Mouse (Mus musculus): ENCODE data around the gene Il20rb.

Il20rb gene

DNA sequence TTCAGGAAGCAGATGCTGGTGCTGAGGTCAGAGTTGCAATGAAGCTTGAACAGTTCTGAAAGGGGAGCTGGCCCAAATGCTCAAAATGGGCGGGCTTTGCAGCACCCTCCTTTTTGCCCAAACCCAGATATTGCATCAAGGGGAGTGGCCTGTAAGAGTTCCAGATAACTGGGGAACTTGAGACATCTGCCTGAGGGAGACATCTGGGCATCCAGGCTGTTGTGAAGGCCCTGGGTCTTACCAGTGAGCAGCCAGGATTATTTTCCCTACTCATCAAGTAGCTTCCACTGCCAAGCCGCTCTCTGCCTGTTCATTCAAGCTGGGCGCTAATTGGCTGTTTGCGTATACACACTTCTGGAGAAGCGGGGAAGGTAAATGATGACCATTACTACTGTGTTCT lies at the start of gene Il20rb:
Il20rb (minus strand) TSS at position 358 of the 400 bp plus-strand sequence.
- DNase-seq (ENCODE audit: inconsistent age in 2 of 2, low spot score in 1 of 2) = no peak

DNA sequence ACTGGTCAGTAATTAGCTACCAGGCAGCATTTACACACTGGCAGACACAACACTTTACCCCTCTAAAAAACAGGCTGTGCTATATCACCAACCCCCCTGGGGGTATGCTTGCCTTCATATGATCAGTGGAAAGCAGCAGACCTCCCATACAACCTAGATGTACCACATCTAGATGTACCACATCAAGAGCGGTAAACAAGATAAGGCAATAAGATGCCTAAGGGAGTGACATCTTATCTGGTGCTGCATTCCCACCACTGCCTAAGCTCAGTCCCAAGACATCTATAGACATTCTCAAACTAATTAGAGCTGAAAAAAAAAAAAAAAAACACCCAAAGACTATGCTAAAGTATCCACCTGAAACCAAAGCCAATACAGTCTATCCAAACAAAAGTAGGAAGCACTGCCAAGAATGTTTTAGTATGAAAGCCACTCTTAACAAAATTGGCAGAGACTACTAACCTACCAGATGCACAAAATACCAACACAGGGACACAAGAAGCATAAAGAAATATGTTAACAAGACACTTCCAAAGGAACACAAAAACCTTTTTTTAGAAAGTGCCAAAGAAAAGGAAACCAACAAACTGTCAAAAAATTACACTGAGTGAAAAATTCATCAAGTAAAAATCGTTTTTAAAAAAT lies 49.2 kb upstream of the Il20rb start:
- no peak for DNase-seq (ENCODE audit: inconsistent age in 2 of 2, low spot score in 1 of 2)

DNA sequence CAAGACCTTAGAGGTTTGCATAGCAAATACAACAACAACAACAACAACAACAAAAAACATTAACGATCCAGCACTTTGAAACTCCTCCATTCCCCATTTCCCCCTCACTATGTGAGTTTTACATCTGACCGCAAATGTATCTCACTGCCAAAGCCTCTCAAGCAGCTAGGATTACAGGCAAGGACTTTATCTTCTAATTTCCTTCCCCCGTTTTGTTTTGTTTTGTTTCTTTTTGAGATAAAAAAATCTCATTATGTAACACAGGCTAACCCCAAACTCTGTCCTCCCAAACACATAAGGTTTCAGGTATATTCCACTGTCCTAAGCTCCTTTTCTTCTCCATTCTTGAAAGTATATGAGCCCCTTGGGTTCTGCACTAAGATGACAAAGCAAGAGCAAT lies 48.1 kb upstream of the Il20rb start:
- peak in 1 of 2 experiments; percentile 13 for DNase-seq (ENCODE audit: inconsistent age in 2 of 2, low spot score in 1 of 2)

DNA sequence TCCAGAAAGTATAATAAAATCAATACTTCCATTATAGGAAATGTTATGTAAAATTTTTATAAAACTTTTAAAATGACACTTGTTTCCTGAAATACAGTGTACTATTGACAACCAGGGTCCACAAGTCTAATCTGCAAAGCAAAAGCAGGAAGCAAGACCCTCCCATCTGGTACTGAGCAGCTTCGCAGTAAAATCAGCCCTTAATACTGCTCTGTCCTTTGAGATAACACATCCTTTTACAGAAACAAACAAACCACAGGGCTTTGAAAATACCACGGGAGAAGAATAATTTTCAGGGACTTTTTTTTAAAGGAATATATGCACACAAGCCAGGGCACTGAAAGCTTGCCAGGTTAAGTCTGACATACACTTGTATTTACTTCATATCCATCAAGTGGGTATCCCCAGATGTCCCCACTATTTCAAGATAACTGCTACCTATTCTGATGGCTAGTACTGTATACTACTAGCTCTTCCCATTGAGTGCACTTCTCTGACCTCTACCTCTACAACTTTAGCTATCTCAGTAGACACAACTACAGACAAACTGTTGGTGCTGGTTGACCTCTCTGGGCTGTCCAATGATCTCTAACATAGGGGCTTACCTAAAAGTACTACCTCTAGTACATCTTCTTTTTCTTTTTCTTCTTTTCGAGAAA lies 46.4 kb upstream of the Il20rb start:
- peak in 1 of 2 experiments; percentile 13 for DNase-seq (ENCODE audit: inconsistent age in 2 of 2, low spot score in 1 of 2)

DNA sequence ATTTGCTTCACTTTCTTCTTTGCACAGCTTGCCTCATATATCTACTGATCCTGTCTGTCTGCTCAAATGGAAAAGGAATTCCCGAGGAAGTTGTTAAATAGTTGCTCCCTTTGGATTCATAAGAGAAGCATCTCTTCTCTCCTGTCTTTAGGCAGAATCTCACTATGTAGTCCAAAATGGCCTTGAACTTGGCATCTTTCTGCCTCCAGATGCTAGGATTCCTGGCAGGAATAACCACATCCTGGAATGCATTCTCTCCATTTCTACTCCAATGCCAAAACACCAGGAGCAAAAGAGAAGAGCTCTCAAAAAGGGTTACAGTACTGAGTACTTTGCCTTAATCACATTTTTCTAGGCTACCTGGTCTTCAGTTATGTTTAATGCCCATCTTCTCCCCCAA lies 44.7 kb upstream of the Il20rb start:
- peak in 1 of 2 experiments; percentile 40 for DNase-seq (ENCODE audit: inconsistent age in 2 of 2, low spot score in 1 of 2)

DNA sequence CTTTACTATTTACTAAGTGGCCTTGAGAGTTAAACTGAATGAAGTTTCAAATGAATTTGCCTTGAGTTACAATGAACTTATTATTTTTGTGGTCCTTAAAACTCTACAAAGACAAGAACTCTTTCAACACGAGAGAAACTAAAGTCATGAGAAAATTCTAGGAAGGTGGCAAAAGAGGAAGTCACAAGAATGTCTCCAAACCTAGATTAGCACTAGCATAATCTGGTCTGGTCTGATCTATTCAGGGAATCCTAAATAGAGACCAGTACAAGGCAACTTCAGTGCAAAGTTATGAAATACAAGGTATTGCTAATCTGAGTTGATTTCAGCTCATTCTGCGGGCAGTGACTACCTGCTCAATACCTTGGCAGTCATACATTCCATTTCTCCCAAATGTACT lies 38.6 kb upstream of the Il20rb start:
- DNase-seq (ENCODE audit: inconsistent age in 2 of 2, low spot score in 1 of 2) = no peak

DNA sequence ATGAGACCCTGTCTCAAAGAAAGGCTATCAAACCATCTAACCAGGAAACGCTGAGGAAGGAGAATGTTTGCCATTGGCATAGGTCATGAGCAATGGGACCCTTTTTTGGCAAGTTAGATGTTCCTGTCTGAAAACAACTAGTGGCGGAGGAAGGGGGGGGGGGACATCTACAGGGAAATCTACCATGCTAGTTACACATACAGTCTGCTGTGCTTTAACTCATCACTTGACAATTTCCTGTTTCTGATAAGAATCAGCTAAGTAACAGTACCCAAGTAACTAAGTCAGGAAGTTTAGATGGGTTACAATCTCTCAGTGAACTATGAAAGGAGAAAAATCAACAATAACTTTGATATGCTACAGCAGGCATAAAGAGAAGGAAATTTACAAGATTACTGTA lies 35.4 kb upstream of the Il20rb start:
- no peak for DNase-seq (ENCODE audit: inconsistent age in 2 of 2, low spot score in 1 of 2)

DNA sequence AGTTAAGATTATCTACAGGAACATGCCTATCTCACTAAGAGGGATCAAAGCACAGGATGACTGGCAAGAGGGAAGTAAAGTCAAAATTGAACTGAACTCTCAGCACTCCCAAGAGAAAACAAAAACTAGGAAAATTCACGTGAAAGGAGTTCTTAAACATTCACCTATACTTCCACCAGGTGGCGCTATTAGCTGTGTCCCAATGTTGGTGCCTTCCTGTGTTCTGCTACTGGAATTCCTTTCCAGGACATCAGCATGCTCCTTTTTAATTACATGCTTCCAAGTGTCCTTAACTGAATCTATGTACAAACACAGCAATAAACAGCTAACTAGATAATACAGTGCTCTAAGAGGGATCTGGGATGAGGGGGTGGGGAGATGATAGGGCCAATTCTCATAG lies 34.0 kb upstream of the Il20rb start:
- peak; percentile 47 to 88 for DNase-seq (ENCODE audit: inconsistent age in 2 of 2, low spot score in 1 of 2)

DNA sequence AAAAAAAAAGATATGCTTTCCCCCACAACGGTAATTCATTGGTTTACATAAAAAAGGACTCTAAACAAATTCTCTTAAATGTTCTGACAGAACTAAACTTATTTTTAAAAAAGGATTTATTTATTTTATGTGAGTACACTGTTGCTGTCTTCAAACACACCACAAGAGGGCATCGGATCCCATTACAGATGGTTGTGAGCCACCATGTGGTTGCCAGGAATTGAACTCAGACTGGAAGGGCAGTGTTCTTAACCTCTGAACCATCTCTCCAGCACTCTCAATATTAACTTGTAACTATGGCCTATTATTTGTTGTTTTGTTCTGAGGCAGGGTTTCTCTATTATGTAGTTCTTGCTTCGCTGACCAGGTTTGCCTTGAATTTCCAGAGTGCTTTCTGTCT lies 33.4 kb upstream of the Il20rb start:
- DNase-seq (ENCODE audit: inconsistent age in 2 of 2, low spot score in 1 of 2) = no peak

DNA sequence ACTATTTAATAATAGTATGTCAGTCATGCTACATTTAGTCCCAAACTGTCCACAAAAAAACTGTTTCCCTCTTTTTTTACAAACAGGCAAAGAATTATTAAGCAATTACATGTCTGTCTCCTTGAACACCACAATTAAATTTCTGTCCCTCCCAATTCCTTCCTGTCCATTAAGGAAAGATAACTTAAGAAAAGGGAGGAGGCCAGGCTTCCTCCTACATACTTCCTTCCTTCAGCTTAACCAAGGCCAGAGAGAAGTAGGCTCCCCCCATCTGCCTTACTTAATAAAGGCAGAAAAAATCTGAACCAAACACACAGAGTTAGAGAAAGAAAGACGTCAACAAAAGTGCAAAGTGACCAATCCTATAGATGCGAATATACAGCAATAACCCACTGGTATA lies 21.0 kb upstream of the Il20rb start:
- peak in 1 of 2 experiments; percentile 39 for DNase-seq (ENCODE audit: inconsistent age in 2 of 2, low spot score in 1 of 2)

DNA sequence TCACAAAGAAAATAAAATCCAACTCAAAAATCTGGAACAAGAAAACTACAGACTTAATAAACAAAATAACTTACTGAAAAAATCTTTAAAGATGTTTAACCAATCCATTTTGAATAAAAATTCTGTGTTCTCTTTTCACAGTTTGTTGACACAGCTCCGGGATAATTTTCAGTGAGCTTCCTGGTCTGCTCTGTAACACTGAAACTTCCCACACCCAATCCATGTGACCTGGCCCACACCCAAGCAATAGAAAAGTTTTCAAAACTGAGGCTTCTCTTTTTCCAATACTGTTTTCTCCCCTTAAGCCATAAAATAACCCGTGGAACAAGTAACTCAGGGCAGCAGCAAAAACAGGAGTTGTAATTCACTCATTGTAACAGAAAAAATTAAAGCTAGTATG lies 20.1 kb upstream of the Il20rb start:
- peak in 1 of 2 experiments; percentile 75 for DNase-seq (ENCODE audit: inconsistent age in 2 of 2, low spot score in 1 of 2)

DNA sequence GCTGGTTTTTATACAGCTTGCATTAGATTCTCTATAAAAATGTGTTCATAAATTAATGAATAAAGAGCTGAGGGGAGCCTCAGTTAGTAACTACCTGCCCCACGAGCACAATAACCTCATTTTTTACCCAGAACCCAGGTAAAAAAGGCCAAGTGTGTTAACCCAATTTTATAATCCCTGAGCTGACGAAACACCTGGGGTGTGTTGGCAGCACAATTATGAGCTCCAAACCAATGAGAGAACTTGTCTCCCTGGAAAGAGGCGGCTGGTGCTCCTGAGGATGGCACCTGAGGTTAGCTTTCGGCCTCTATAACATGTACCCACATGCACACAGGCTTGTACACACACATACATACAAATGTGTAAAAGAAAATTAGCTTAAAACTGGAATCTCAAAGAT lies 18.9 kb upstream of the Il20rb start:
- DNase-seq (ENCODE audit: inconsistent age in 2 of 2, low spot score in 1 of 2) = no peak

DNA sequence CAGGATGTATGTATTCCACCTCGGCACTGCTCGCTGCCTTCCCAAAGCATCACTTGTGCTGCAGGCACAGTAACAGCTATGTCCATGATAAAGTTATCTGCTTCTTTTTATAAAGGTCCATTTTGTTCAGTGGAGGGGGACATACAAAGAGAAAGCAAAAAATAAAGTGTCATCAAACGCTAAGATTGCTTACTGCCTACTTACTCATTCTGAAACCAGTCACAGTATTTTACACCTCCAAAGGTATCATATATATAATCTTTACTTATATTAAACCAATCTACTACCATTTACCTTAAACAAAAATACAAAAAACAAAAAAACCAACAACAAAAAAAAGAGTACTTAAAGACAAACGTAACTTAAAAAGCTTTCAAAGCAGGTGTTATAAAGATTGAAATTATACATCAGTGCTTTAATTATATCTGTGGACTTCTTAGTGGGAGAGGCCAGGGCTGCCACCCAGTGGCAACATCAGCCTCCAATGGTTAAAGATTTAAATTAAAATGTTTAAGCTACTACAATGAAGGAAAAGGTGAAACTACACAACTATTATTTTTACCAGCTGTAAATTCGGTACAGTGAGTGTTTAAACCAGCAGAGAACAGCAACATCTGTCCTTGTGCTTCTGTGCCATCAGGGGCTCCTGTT lies 7.1 kb upstream of the Il20rb start:
- no peak for DNase-seq (ENCODE audit: inconsistent age in 2 of 2, low spot score in 1 of 2)

DNA sequence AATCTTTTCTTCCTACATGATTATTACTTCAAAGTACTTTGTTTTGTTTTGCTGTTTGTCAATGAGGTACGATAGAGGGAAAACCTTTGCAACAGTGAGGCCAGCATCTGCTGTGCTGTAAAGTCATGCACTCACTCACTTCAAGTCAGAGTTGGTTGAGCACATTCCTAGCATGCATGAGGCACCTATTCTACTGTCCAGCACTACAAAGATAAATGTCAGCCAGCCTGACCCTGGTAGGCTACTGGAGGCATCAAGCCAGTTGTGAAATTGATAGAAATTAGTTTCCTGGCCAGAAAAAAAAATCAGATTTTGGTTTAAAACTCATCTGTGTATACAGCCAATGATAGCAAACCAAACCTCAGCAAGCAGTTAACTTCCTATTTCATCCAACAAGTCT lies 4.8 kb upstream of the Il20rb start:
- no peak for DNase-seq (ENCODE audit: inconsistent age in 2 of 2, low spot score in 1 of 2)

DNA sequence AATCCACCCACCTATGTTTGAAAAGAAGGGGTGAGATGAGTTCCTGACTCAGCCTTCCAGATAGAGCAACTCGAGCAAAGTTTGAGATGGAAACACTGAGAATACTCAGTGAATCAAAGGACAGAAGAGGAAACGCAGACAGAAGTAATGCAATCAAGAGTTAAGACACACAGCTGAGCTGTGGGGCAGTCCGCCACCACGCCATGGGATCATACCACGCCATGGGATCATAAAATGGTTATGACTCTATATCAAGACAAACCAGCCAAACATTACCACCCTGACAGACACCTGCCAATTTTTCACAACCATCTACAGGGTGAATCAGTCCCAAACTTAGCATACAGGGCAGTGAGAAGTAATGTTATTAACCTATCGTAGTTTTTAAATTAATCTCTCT lies 2.4 kb upstream of the Il20rb start:
- no peak for DNase-seq (ENCODE audit: inconsistent age in 2 of 2, low spot score in 1 of 2)

DNA sequence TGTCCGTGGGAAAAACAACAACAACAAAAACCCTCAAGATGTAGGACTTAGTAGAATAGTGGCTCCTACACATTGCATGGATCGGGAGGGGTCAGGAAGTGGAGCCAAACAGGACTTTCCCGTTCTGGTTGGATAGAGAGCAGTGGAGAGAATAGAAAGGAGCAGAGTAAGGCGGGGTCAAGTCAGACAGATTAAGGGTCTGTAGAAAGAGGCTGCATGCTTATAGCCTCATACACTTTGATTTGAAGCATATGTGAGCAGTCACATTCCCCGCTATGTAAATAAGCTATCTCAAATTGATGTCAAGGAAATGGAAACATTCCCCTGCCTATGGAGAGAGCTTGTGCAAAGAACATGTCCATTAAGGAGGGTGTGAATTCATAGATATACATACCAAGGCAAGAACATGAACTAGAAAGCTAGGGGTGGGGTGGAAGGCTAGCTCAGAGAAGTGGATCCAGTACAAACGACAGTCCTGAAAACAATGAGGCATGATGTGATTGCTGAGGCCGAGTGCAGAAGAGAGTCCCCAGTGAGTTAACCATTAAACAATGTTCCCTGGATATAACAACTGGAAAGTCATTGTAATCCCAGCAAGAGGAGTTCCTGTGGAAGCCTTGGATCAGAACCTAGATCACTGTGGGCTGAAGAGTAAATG lies 1.6 kb upstream of the Il20rb start:
- DNase-seq (ENCODE audit: inconsistent age in 2 of 2, low spot score in 1 of 2) = no peak

DNA sequence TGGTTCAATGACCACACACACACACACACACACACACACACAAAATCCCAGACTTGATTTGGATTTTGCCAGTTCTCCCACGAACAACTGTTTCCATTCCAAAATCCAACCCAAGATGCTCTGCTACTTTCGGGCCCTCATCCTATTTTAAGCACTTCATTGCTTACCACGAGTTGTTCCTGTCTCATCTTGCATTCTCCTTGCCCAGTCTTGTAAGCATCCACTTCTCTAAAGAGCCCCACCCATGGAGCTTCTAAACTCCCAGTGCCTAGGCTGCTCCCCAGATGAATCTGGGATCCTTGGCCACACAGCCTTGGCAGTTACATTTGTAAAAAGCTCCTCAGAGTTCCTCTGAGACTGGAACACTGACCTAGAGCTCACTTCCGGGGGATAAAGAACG lies 3.3 kb downstream of the Il20rb start:
- DNase-seq (ENCODE audit: inconsistent age in 2 of 2, low spot score in 1 of 2) = no peak

DNA sequence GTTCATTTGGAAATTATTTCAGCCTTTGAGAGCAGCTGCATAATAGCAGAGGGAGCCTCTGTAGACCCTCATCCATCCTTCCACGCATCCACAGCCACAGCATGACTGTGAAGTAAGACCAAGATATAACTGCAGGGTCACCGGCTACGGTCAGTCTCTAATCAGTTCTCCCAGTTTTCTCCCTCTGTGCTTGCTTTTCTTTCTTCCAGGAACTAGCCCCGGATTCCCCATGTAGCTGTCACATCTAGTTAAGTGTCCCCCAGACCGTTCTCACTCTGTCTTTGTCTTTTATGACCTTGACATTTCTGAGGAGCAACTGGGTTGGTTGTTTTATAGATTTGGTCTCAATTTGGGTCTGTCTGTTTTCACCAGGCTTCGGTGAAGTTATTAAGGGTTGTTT lies 5.0 kb downstream of the Il20rb start:
- no peak for DNase-seq (ENCODE audit: inconsistent age in 2 of 2, low spot score in 1 of 2)

DNA sequence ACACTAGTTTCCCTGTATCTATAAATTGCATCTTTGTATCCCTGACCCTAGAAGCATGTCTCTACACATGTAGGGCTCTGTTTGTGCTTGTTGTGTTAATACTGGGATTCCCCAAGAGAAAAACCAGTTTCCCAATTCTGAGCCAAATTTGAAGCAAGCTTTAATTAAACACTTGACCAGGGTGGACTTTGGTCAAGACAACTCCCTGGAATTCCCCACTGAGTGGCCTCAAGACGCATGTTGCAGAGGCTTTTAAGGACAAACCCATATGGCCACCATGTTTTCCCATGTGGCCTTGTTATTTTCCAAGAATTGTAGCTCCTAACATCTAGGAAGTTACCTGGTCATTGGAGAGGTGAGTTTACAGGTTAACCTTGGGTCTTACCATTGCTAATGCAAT lies 12.5 kb downstream of the Il20rb start:
- peak in 1 of 2 experiments; percentile 12 for DNase-seq (ENCODE audit: inconsistent age in 2 of 2, low spot score in 1 of 2)

DNA sequence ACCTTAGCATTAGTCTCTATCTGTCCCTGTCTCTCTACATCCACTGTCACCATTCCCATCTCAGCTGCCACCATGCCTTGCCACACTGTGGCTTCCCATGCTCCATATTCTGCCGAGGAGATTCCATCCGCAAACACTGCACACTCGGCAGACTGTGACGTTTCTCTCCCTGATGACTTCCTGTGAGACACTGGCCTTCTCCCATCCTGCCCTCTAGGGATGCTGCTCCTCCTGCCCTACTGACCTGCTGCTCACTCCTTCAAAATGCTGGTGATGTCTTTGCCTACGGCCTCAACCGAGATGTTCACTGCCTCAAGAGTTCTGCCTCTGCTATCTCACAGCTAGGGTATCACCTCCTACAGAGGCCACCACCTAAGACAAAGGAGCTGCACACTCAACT lies 13.2 kb downstream of the Il20rb start:
- DNase-seq (ENCODE audit: inconsistent age in 2 of 2, low spot score in 1 of 2) = peak in 1 of 2 experiments; percentile 16

DNA sequence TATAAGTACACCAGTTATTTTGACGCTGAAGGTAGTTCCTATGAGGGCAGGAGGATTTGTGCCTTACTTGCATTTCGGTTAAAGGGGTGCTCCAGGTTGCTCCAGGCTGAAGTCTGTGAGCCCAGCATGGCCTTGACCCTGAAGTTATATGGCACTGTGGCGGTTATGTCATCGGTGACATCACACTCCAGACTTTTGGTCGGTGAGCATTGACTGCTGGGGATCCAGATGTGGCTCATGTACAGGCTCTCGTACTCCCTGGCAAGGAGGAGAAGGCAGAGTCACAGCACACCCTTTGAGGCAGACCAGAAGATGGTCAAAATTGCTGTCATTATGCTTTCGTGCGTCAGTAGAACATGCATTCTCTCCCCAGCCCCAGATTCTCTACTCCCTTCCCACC lies 13.7 kb downstream of the Il20rb start:
- no peak for DNase-seq (ENCODE audit: inconsistent age in 2 of 2, low spot score in 1 of 2)

DNA sequence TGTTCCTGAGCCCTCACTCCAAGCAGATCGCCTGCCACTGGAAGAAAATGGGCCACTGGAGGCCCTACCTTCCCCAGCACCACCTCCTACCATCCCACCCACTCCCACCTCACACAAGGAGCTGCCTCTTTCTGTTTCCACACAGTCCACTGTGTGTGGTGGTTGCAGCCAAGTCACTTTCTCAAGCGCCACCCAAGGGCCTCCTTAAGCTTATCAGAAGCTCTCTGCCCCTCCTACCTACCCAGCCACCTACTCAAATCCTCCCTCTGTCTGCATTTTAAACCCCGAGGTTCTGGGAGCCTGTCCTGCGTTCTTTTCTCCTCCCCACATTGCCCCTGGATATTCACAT lies 15.0 kb downstream of the Il20rb start:
- DNase-seq (ENCODE audit: inconsistent age in 2 of 2, low spot score in 1 of 2) = no peak

All from adrenal gland, adult (tissue).